Mouse (Mus musculus) left cerebral cortex, postnatal 4 days (tissue): ENCODE results near the gene Mpv17l2. TPM values are rescaled to one million over a fixed set of nuclear protein-coding genes. Genes with fewer than 3 reads are reported as not detected.

ENCODE experiments used
- DNase-seq: peaks from one replicate; pipeline ENCODE4 v3.0.0-alpha.2; 2022
- intact Hi-C: fragments of 180-260 bp; cut with DNase I; formaldehyde crosslinking; loops from one replicate; pipeline ENCODE4 v1.15.1; 2025
- total RNA-seq, 2 experiments: library from RNA; stranded (reverse); gene quantifications; 2 replicates each; pipeline ENCODE4 v1.2.3; 2021

Gene Mpv17l2
- total RNA-seq, 2 experiments from 2014 or later, result 31.7 to 32.6 TPM

DNA sequence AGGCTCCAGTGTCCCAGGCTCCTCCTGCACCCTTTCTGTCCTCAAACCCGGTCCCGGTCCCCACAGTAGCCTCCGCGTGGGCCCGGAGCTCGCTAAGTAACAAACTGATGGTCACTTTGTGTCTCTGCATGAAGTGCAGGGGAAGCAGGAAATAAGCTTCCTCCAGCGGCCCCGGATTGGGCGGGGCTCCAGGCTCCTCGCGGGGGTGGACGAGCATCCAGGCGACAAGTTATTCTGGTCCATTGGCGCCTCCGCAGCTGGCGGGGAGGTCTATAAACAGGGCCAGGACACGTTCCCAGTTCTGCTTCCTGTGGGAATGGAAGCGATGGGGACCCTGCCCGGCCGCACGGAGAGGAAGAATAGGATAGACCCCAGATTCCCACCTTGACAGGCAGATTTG lies 7.6 kb downstream of the Mpv17l2 start:
- intact Hi-C loops, result loop anchor here (2.0 kb wide), 1 partner anchor 32 kb away; no protein-coding TSS in a partner anchor
- peak; percentile 73 for DNase-seq

DNA sequence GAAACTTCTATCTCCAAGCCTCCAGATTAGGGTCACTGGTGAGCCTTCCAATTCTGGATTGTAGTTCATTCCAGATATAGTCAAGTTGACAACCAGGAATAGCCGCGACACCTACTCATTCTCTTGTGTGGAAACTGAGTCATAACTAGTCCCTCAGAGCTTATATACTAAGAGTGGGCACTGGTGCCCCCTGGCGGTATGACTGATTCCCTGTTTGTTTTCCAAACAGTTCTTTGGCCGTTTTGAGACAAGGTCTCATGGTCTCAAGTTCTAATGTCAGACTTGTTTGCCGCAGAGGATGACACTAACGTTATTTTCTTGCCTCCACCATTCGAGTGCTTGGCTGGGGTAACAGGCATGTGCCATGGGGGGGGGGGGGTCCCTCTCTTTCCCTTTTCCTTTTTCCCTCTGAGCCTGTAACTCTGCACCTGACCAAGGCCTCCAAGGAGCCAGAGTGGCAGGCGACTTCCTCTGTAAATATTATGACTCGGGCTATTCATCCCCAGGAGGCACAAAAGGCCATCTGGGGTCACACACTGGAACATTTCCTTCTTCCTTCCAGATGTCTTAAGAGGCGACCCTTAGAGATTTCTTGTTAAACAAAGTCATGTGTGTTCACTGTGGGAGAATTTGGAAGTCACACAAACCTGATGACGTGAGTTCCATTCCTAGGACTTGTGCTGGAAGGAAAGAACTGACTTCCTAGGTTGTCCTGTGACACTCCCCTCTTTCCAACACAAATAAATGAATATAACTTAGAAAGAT lies 8.6 kb downstream of the Mpv17l2 start:
- DNase-seq, result peak; percentile 79
- intact Hi-C loops, result loop anchor here (2.0 kb wide), 1 partner anchor 31 kb away; no protein-coding TSS in a partner anchor

DNA sequence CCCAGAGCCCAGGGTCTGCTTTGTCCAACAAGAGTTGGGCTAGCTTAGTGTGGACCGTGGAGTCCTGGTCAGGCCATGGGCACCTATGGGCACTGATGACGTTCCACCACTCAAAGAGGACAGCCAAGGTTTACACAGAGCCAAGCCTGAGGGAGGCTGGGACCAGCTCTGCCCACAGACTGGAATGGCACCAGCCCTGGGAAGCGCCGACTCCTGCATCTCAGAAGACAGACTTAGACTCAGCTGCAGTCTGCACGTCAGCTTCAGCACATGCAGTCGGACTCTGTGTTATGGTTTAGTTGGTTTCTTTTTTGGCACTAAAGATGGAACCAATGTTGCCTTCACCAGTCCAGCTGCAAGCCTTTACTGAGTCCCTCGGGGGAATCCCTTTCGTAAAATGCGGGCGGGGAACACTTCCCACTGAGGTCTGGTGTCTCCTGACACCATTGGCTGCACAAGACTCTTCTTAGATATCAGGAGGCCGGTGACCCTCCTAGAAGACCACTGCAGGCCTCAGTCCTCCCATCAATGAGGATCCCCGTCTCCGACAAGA lies 10.5 kb downstream of the Mpv17l2 start:
- no peak for DNase-seq
- intact Hi-C loops, result no loop called here

DNA sequence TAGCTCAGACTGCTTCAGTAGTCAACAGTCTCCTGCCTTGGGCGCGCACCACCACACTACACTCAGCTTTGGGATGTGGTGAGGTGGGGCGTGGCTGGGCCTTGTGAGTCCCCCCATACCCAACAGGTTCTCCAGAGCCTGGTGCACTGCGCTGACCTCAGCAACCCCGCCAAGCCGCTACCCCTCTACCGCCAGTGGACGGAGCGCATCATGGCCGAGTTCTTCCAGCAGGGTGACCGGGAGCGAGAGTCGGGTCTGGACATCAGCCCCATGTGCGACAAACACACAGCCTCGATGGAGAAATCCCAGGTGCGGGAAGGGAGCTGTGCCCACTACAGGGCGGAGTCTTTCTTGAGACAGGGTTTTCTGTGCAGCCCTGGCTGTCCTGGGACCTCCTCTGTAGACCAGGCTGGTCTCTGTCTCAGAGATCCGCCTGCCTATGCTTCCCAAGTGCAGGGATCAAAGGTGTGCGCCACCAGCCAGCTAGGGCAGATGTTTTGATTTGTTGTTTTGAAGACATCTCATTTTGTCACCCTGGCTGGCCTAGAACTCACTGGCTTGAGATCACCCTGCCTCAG lies 11.6 kb downstream of the Mpv17l2 start:
- intact Hi-C loops, result no loop called here
- DNase-seq, result no peak

DNA sequence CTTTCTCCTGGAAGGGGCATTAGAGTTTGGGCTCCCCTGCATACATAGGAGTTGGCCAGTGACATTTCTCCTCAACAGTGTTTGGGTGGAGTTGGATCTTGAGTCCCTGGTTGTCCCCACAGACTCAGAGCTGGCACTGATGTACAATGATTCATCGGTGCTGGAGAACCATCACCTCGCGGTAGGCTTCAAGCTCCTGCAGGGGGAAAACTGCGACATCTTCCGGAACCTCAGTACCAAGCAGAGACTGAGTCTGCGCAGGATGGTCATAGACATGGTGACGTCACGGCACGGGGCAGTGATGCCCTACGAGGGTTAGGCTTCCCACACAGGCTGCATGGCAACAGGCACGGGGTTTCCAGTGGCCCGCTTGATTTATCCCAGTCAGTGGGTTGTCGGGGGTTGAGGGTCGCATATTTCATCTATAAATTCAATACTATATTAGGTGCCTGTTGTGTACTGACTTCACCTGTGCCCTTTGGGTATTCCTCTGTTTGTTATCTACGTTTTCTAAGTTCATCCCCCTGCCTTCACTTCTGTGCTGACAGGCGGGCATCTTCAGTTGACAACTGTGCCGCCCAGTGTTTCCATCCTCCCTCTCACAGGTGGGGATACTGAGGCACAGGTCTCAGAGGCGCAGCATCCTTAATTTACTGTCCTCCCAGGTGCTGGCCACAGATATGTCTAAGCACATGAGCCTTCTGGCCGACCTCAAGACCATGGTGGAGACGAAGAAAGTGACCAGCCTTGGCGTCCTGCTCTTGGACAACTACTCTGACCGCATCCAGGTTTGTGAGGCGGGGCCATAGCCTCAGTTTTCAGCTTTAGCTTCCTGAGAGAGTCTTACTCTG lies 12.3 kb downstream of the Mpv17l2 start:
- intact Hi-C loops, result no loop called here
- DNase-seq, result no peak

DNA sequence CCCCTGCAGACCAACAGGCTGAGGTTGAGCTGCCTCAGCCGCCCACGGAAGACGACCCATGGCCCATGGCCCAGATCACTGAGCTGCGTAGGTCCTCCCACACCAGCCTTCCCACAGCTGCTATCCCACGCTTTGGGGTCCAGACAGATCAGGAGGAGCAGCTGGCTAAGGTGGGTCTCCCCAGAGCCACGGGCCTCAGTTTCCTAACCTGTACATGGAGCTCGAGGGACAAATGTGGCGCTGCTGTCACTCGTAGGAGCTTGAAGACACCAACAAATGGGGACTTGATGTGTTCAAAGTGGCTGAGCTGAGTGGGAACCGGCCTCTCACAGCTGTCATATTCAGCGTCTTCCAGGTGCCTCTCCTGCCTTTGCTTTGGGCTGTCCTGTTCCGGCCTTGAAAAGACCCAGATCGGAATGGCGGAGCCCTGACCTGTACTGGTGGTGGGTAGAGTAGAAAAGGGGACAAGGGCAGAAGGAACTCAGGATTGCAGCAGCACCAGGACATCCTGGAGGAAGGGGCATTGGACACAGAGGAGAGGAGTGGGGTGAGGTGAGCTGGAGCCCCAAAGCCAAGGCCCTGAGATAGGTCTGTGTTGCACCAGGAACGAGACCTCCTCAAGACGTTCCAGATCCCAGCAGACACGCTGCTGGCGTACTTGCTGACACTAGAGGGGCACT lies 13.4 kb downstream of the Mpv17l2 start:
- intact Hi-C loops, result no loop called here
- no peak for DNase-seq

DNA sequence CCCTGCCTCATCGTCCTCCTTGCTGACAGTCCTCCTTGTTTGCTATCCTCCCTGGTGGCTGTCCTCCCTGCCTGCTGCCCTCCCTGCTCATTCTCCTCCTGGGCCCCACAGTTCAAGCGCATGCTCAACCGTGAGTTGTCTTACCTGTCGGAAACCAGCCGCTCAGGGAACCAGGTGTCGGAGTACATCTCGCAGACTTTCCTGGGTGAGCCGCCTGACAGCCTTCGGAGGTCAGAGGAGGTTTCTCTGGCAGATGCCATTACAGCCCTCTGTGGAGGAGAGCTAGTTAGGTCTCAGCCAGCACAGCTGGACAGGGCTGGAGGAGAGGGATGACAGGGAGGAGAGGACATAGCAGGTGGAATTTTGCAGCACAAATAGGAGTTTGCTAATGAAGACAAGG lies 14.1 kb downstream of the Mpv17l2 start:
- intact Hi-C loops, result no loop called here

DNA sequence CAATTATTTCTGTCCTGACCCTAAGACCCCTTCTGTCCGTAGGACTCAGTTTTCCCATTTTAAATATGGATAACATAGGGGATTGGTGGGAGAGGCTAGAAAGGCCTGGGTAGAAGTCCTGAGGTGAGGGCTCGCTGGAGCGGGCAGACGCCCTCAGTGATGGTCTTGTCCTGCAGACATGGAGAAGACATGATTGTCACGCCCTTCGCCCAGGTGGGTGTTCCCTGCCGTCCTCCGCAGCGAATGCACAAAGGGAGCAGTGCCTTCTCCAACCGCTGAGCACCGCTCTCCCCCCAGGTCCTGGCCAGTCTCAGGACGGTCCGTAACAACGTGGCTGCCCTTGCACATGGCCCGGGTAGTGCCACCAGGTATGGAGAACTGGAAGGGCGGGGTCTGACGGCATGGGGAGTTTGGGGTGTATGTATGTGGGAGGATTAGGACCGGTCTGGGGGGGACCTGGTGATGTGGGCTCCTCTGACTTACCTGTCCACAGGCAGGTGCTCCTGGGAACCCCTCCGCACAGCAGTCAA lies 15.0 kb downstream of the Mpv17l2 start:
- intact Hi-C loops, result no loop called here
- no peak for DNase-seq

More for the DNA sequence above, 14.1 kb downstream of the Mpv17l2 start:
- no peak for DNase-seq

DNA sequence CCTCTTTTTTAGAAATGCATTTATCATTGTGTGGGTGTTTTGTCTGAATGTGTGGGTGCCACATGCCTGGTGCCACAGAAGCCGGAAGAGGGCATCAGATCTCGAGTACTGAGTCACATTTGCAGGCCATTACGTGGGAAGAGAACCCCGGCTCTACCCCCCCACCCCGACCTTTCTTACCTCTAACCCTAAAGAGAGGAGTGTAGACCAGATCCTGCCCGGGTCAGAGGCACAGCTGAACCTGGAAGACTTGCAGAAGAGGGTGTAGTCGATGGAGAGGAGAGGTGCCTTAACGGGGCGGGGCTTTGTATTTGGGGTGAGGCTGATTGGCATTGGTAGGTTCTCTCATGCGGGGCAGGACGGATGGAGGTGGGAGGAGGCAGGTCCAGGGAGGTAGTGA lies 15.9 kb downstream of the Mpv17l2 start:
- intact Hi-C loops, result no loop called here

DNA sequence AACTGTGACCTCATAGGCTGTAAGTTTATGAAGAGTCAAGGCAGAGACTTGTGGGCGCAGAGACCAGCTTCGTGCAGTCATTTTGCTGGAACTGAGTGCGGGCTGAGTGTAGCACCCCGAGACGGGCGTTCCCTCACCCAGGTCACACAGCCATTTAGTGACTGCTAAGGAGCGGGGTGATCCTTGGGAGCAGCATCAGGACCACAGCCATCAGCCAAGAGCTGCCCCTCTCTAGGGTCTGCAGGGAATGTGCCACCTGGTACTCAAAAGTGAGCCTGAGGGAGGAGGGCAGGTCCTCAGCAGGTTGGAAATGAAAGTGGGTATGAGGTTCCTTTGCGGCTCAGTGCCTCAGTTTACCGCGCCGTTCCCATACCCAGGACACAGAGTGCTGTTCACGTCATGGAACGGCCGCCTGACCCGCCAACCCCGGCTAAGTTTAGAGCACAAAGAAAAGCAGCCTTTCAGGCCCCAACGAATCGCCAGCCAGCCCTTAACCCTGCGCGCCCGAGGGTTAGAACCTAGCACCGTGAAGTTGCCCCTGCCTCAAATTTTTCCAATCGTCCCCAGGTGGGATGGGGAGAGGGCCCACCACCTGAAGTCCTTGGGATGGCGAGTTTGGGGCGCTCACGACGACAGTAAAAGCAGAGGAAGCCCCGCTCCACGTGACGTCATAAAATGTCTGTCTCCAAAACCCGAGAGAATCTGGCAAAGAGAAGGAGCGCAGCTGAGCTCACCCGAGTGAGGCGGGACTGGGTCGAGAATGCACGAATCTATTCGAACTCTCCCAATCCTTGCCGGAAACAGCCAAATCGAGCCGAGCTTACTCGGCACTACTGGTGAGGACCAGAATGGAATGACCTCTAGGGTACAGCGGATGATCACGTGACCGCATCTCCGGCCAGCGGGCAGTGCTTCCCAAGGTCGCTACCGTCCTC lies 16.8 kb downstream of the Mpv17l2 start:
- DNase-seq, result no peak
- intact Hi-C loops, result no loop called here

More for the DNA sequence above, 15.9 kb downstream of the Mpv17l2 start:
- no peak for DNase-seq

DNA sequence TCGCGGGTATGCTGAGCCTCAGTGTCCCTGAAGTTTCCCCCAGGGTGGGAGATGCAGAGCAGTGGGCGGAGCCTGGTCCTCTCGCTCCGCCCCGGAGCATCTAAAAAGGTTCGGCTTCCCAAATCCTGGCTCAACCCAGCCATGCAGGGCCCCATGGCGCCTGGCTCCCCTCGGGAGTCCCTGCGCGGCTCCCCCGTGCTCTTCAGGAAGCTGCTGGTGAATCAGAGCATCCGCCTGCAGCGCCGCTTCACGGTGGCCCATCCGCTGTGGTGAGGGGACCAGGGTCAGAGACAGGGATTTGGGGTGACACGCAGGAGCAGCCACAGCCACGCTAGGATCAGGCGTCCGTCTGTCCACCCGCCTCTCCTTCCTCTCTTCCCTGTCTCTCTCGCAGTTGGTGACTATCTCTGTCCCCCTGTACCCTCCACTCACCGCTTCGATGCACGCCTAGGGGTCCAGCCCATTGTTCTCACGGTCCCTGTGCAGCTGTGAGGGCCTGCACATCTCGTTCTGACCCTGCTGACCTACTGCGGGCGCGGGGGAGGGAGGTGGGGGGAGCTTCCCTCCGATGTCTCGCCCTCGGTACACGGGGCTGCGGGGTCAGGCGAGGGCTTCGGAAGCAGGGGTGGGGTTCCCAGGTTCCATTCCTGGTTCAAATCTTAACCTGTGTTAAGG lies 17.6 kb downstream of the Mpv17l2 start:
- DNase-seq, result no peak
- intact Hi-C loops, result no loop called here

DNA sequence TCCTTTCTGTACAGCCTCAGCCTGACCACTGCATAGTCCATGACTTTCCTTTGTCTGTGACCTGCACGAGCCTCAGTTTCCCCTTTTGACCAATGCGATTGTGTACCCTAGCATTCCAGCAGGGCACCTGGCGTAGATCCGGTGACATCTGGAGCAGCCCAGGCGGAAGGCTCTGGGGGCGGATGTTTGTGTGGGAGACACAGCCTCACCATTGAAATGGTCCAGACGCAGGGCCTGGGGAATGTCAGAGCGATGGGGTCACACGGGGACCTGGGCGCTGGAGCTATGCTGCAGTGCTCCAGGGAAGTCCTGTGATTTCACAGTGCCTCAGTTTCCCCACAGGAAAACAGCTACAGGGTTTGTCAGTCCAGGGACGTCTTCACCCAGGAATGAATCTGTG lies 18.6 kb downstream of the Mpv17l2 start:
- no peak for DNase-seq
- intact Hi-C loops, result no loop called here

DNA sequence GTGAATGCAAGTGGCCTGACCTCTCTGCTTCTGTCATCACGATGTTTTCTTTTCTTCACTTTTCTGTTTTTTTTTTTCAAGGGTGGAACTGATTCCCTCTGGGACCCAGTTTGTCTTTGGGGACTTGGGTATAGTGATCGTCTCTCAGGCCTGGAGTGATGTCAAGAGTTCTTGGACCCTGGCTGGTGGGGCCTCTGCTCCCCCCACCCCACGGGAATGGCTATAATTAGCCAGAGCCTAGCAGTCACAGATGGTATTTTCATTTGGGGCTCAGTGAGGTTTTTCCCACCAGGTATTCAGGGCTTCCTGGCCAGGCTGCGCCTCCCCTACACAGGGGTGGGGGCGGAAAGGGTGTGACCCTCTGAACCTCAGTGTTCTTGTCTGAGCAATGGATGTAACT lies 19.1 kb downstream of the Mpv17l2 start:
- no peak for DNase-seq
- intact Hi-C loops, result no loop called here

DNA sequence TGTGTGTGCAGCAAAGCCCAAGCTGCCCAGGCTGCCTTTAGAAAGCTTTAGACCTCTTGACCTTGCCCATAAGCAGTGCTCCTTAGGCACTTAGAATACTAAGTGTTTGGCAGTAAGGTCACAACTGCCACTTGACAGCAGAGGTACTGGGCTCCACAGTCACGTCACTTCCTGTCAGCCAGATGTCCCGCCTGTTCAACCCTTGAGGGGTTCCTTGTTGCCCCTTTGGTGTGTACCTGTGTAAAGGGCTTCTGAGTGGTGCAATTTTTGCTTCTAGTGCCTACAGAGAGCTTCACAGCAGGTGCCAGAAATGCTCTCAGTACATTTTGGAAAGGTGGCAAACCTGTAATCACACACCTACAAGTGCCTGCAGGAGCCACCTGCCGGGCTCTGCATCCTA lies 22.5 kb downstream of the Mpv17l2 start:
- no peak for DNase-seq
- intact Hi-C loops, result no loop called here

DNA sequence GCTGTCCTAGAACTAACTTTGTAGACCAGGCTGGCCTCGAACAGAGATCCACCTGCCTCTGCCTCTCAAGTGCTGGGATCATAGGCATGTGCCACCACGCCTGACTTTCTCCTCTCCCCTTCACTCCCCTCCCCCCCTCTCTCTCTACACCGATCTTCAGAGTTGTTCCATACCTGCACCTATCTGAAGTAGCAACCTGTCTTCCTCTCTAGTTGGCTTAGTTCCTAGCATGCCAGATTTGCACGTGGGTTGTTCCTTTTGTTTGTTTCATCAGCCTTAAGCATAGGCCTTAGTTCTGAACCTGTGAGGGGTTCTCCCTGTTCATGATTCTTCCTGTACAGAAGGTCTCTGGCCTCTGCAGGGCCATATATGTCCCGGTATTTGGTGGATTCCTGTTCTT lies 23.0 kb downstream of the Mpv17l2 start:
- DNase-seq, result no peak
- intact Hi-C loops, result no loop called here

DNA sequence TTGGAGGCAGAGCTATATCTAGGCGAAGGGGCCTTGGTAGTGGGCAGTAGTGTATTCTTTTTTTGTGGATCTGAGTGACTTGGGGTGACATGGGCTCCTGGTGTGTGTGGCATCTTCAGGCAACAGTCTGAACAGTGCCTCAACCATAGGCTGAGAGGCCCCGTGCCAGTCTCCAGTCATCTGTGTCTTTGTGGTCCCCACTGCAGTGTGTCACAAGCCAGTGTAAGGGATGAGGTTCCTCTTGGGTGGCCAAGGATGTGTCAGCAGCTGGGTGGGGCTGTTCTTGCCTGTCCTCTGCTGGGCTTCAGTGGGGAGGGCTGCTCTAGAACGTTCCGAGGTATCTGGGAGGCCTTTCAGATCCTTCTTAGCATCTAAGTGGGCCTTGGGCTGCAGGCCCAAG lies 29.8 kb downstream of the Mpv17l2 start:
- no peak for DNase-seq
- intact Hi-C loops, result no loop called here

DNA sequence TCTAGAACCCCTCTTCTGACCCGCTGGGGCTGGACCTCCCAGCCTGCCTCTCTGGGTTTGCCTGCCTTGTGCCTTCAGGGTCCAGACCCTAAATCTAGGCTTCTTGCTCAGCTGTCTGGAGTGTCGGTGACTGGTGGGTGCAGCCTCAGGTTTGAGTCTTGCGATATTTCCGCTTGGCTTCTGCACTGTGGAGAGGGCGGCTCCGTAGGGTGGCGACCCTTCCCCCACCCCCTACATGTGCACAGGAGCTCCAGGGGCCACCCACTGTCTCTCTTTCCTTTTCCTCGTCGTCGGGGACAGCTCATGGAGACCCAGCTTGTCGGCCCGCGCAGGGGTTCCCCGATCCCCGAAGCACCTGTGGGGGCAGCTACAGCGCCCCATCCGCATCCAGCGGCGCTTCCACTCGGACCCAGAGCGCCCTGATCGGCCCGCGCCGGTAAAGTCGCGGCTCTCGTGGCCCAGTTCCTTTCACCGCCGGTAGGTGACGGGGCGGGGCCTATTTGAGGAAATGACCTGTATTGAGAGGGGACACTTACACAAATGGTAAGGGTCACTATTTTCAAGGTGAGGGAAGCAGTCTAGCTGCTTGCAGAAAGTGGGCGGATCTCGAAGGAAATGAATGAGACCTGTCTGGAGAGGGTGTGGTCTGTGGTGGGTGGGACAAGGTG lies 30.8 kb downstream of the Mpv17l2 start:
- DNase-seq, result no peak
- intact Hi-C loops, result no loop called here

DNA sequence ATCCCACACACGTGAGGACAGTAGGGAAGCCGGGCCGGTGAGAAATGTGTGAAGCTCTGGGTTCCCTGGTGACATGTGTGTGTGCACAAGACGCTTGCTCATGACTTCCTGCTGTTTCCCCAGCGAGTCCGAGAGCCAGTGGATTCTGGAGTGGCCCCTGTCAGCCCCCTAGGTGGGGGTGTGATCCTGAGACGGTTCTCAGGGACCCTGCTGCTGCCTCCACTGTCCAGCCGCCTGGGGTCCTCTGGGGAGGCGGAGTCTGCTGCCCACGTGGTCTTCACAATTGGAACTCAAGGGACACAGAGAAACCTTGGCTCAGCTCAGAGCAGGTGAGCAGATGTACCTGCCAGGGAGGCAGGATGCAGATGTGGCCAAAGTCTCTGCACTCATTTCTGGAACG lies 34.0 kb downstream of the Mpv17l2 start:
- no peak for DNase-seq

More for the DNA sequence above, 34.0 kb downstream of the Mpv17l2 start:
- intact Hi-C loops, result no loop called here
